ENCODE assay signal across 23 mouse cellular contexts in genomic region chr13:97762121-97762520, GRCm38 (mm10). TPM values are rescaled to one million over a fixed set of nuclear protein-coding genes. Genes with fewer than 3 reads are reported as not detected.
A peak's percentile ranks its signal among the peaks of the same experiment; 100 is the strongest.
DNase-seq lines count a peak whose midpoint lies in the region; ATAC-seq lines count a peak whose summit lies in the region.
"Had no signal": no experiment of that assay in that cellular context is flagged by ENCODE, and none has a peak within 500 bp of the region (broad histone marks: within the 10 kb centered on the region; RNA-seq: fewer than 3 reads in every experiment).

No protein-coding gene starts in this region.

- no peaks in the 10 kb centered on the region for H3K36me3 ChIP-seq in kidney, embryonic 15.5 days
- H3K36me3 ChIP-seq: embryonic facial prominence, embryonic 15.5 days; forebrain, embryonic 10.5 days; heart, embryonic 13.5 days; hindbrain, embryonic 15.5 days had no signal

- no peak overlapping the region for H3K4me2 ChIP-seq in kidney, embryonic 15.5 days
- H3K4me2 ChIP-seq: embryonic facial prominence, embryonic 15.5 days; heart, embryonic 13.5 days; hindbrain, embryonic 15.5 days had no signal

- DNase-seq in CD4-positive, CD25-positive, alpha-beta regulatory T cell, adult 2 months (ENCODE audit: low read depth, low spot score), result peak; percentile 63
- DNase-seq in T-cell, adult 2 months (ENCODE audit: low spot score), result peak; percentile 67
- DNase-seq in natural killer cell, adult 2 months (ENCODE audit: low spot score in 2 of 2), result peak; percentile 2
- DNase-seq in thymus, postnatal 25 days, result peak; percentile 30
- DNase-seq in liver, result no peak
- no peak for DNase-seq in frontal cortex, postnatal 36 days (ENCODE audit: low spot score in 2 of 2)
- no peak for DNase-seq in left cerebral cortex, postnatal 10 days (ENCODE audit: extremely low spot score in 1 of 2, low spot score in 2 of 2)
- DNase-seq: adrenal gland, adult 8-10 months; adrenal gland, postnatal 36 days; cerebellum, adult 2 months; cerebellum, postnatal 14 days; embryo, embryonic 11 days; gastrocnemius, postnatal 10 days; heart, postnatal 36 days had no signal

- peaks cover 10% of the 10 kb centered on the region for H3K4me1 ChIP-seq in kidney, embryonic 15.5 days

- no peak overlapping the region for H3K27ac ChIP-seq in kidney, embryonic 15.5 days
- H3K27ac ChIP-seq: embryonic facial prominence, embryonic 15.5 days; forebrain, embryonic 10.5 days; heart, embryonic 13.5 days; hindbrain, embryonic 15.5 days had no signal

- intact Hi-C loops in left cerebral cortex, postnatal 10 days (cut with DNase I), result no loop called here

- H3K27me3 ChIP-seq in kidney, embryonic 15.5 days, result no peaks in the 10 kb centered on the region
- H3K27me3 ChIP-seq: CH12.LX; embryonic facial prominence, embryonic 15.5 days; heart, embryonic 13.5 days; hindbrain, embryonic 15.5 days; Patski had no signal

- WGBS in kidney, embryonic 15.5 days, result 90% methylated on average over 8 of the region's 8 CpGs

- no peak for ATAC-seq in kidney, embryonic 15.5 days (replicated peaks; ENCODE audit: low FRiP score)
- ATAC-seq: forebrain, embryonic 14.5 days; Patski had no signal

- H3K9me3 ChIP-seq in kidney, embryonic 15.5 days (replicated peaks), result no peaks in the 10 kb centered on the region
- H3K9me3 ChIP-seq: embryonic facial prominence, embryonic 15.5 days; forebrain, embryonic 10.5 days; heart, embryonic 13.5 days; hindbrain, embryonic 15.5 days had no signal

- H3K4me3 ChIP-seq in kidney, embryonic 15.5 days (replicated peaks), result no peak overlapping the region
- H3K4me3 ChIP-seq: embryonic facial prominence, embryonic 15.5 days; erythroblast, embryonic 14.5 days; forebrain, embryonic 10.5 days; heart, embryonic 13.5 days; hindbrain, embryonic 15.5 days had no signal

- no peak overlapping the region for H3K9ac ChIP-seq in kidney, embryonic 15.5 days
- H3K9ac ChIP-seq: embryonic facial prominence, embryonic 15.5 days; heart, embryonic 13.5 days; hindbrain, embryonic 15.5 days had no signal

RNA-seq across cellular contexts. Expression of gene Gm10260, which starts 1.7 kb away (rescaled TPM):
- 3.4 and 6.9 TPM in 2 replicates for polyA plus RNA-seq in kidney, embryonic 15.5 days (2015; fragmentation: Nextera tagmentation; extraction: Ambion mirVana)
- total RNA-seq in left cerebral cortex, postnatal 10 days (2021), result 100 to 1,000 TPM; 113 to 120 TPM

Comparison
In these comparisons a context has a peak if more than half of its experiments do, and no peak if none do; other contexts are left out.
1. DNase-seq: peak in CD4-positive, CD25-positive, alpha-beta regulatory T cell, adult 2 months (single experiment), T-cell, adult 2 months (single experiment), natural killer cell, adult 2 months (2 of 2) and thymus, postnatal 25 days (single experiment); none in liver (single experiment), frontal cortex, postnatal 36 days (0 of 2) and left cerebral cortex, postnatal 10 days (0 of 2).